ENCODE assay signal across 9 mouse cellular contexts in genomic region chr11:96272024-96272921, GRCm38 (mm10). TPM values are rescaled to one million over a fixed set of nuclear protein-coding genes. Genes with fewer than 3 reads are reported as not detected.
DNase-seq lines count a peak whose midpoint lies in the region; ATAC-seq lines count a peak whose summit lies in the region.
"Had no signal": no experiment of that assay in that cellular context is flagged by ENCODE, and none has a peak within 500 bp of the region (broad histone marks: within the 10 kb centered on the region; RNA-seq: fewer than 3 reads in every experiment).

No protein-coding gene starts in this region.

- WGBS in embryonic facial prominence, embryonic 11.5 days = 1% methylated on average over 56 of the region's 58 CpGs
- WGBS in embryonic facial prominence, embryonic 10.5 days = under 1% methylated on average over 58 of the region's 58 CpGs
- WGBS in midbrain, embryonic 14.5 days = under 1% methylated on average over 55 of the region's 58 CpGs
- WGBS in midbrain, embryonic 10.5 days = under 1% methylated on average over 58 of the region's 58 CpGs
- WGBS in kidney, embryonic 15.5 days = 1% methylated on average over 58 of the region's 58 CpGs
- 1% methylated on average over 52 of the region's 58 CpGs for WGBS in stomach, embryonic 14.5 days

- peaks cover 97% of the 10 kb centered on the region for H3K27me3 ChIP-seq in embryonic facial prominence, embryonic 11.5 days (ENCODE audit: control insufficient read depth, insufficient read depth, low read length)
- H3K27me3 ChIP-seq in embryonic facial prominence, embryonic 10.5 days (replicated peaks; ENCODE audit: low read depth, poor library complexity, severe bottlenecking) = peaks cover 100% of the 10 kb centered on the region
- peaks cover 99% of the 10 kb centered on the region for H3K27me3 ChIP-seq in midbrain, embryonic 14.5 days (ENCODE audit: control insufficient read depth, insufficient read depth, low read length)
- peaks cover 100% of the 10 kb centered on the region for H3K27me3 ChIP-seq in midbrain, embryonic 10.5 days (ENCODE audit: low read depth, poor library complexity, severe bottlenecking)
- peaks cover 25% of the 10 kb centered on the region for H3K27me3 ChIP-seq in kidney, embryonic 15.5 days
- H3K27me3 ChIP-seq in stomach, embryonic 14.5 days (ENCODE audit: control insufficient read depth, insufficient read depth, low read length) = peaks cover 85% of the 10 kb centered on the region

- no peak for ATAC-seq in embryonic facial prominence, embryonic 11.5 days (replicated peaks; ENCODE audit: insufficient number of reproducible peaks, low FRiP score, low TSS enrichment, low read depth)
- ATAC-seq in midbrain, embryonic 14.5 days (ENCODE audit: low FRiP score, low TSS enrichment) = no peak
- peak; percentile 44 for ATAC-seq in kidney, embryonic 15.5 days (replicated peaks; ENCODE audit: low FRiP score)
- no peak for ATAC-seq in stomach, embryonic 14.5 days (ENCODE audit: insufficient number of reproducible peaks, insufficient read depth, low FRiP score, low read depth)
- ATAC-seq in inflammation-experienced regulatory T-cells, adult 6 months = no peak

- no peak overlapping the region for H3K4me3 ChIP-seq in embryonic facial prominence, embryonic 11.5 days (ENCODE audit: low read depth, low read length)
- no peak overlapping the region; the same call in 1 of the 2 replicates for H3K4me3 ChIP-seq in embryonic facial prominence, embryonic 10.5 days
- H3K4me3 ChIP-seq in midbrain, embryonic 14.5 days (replicated peaks; ENCODE audit: low read depth, low read length) = no peak overlapping the region
- no peak overlapping the region for H3K4me3 ChIP-seq in midbrain, embryonic 10.5 days
- H3K4me3 ChIP-seq in kidney, embryonic 15.5 days (replicated peaks) = peak overlapping the region; percentile 72
- H3K4me3 ChIP-seq in stomach, embryonic 14.5 days (ENCODE audit: low read depth, low read length) = peak overlapping the region; percentile 24

- peaks cover 2% of the 10 kb centered on the region; the same call in 1 of the 2 replicates for H3K4me1 ChIP-seq in embryonic facial prominence, embryonic 11.5 days (ENCODE audit: control insufficient read depth, insufficient read depth, low read length)
- H3K4me1 ChIP-seq in embryonic facial prominence, embryonic 10.5 days = peaks cover 11% of the 10 kb centered on the region
- no peaks in the 10 kb centered on the region for H3K4me1 ChIP-seq in midbrain, embryonic 14.5 days (ENCODE audit: control insufficient read depth, insufficient read depth, low read length)
- peaks cover 18% of the 10 kb centered on the region for H3K4me1 ChIP-seq in midbrain, embryonic 10.5 days
- H3K4me1 ChIP-seq in kidney, embryonic 15.5 days = peaks cover 89% of the 10 kb centered on the region
- H3K4me1 ChIP-seq in stomach, embryonic 14.5 days (ENCODE audit: control insufficient read depth, insufficient read depth, low read length) = peaks cover 17% of the 10 kb centered on the region

- H3K9ac ChIP-seq in embryonic facial prominence, embryonic 11.5 days (replicated peaks; ENCODE audit: low read length) = no peak overlapping the region
- no peak overlapping the region for H3K9ac ChIP-seq in midbrain, embryonic 14.5 days (replicated peaks; ENCODE audit: low read length)
- peak overlapping the region; percentile 89 for H3K9ac ChIP-seq in kidney, embryonic 15.5 days
- H3K9ac ChIP-seq in stomach, embryonic 14.5 days (replicated peaks; ENCODE audit: low read depth, low read length) = no peak overlapping the region

- H3K4me2 ChIP-seq in embryonic facial prominence, embryonic 11.5 days (ENCODE audit: low read depth, low read length) = peak overlapping the region; percentile 2; the same call in 1 of the 2 replicates
- no peak overlapping the region for H3K4me2 ChIP-seq in midbrain, embryonic 14.5 days (ENCODE audit: low read length)
- H3K4me2 ChIP-seq in kidney, embryonic 15.5 days = peak overlapping the region; percentile 96
- H3K4me2 ChIP-seq in stomach, embryonic 14.5 days (replicated peaks; ENCODE audit: low read depth, low read length) = peak overlapping the region; percentile 35

- no peak overlapping the region for H3K27ac ChIP-seq in embryonic facial prominence, embryonic 11.5 days (replicated peaks; ENCODE audit: low read depth, low read length)
- no peak overlapping the region for H3K27ac ChIP-seq in embryonic facial prominence, embryonic 10.5 days (replicated peaks)
- H3K27ac ChIP-seq in midbrain, embryonic 14.5 days (replicated peaks; ENCODE audit: low read depth, low read length) = no peak overlapping the region
- H3K27ac ChIP-seq in midbrain, embryonic 10.5 days (replicated peaks) = no peak overlapping the region
- peak overlapping the region; percentile 98 for H3K27ac ChIP-seq in kidney, embryonic 15.5 days
- no peak overlapping the region for H3K27ac ChIP-seq in stomach, embryonic 14.5 days (ENCODE audit: low read length)

- H3K36me3 ChIP-seq in embryonic facial prominence, embryonic 11.5 days (replicated peaks; ENCODE audit: control insufficient read depth, insufficient read depth, low read depth, low read length) = no peaks in the 10 kb centered on the region
- no peaks in the 10 kb centered on the region for H3K36me3 ChIP-seq in embryonic facial prominence, embryonic 10.5 days (replicated peaks)
- H3K36me3 ChIP-seq in midbrain, embryonic 14.5 days (ENCODE audit: control insufficient read depth, insufficient read depth, low read length) = no peaks in the 10 kb centered on the region
- no peaks in the 10 kb centered on the region for H3K36me3 ChIP-seq in midbrain, embryonic 10.5 days
- H3K36me3 ChIP-seq in kidney, embryonic 15.5 days = peaks cover 6% of the 10 kb centered on the region; the same call in 1 of the 2 replicates
- H3K36me3 ChIP-seq in stomach, embryonic 14.5 days (ENCODE audit: control insufficient read depth, insufficient read depth, low read length) = no peaks in the 10 kb centered on the region

- DNase-seq in embryonic facial prominence, embryonic 11.5 days (ENCODE audit: low spot score) = no peak
- no peak for DNase-seq in embryonic facial prominence, embryonic 10.5 days (ENCODE audit: low spot score)
- DNase-seq in midbrain, embryonic 14.5 days = peak; percentile 58
- no peak for DNase-seq in midbrain, embryonic 10.5 days (ENCODE audit: low spot score)
- no peak for DNase-seq in Muller cell, postnatal 12 days (ENCODE audit: inconsistent ontology term)
- DNase-seq: cerebellum, adult 11-12 months had no signal

- no peaks in the 10 kb centered on the region for H3K9me3 ChIP-seq in embryonic facial prominence, embryonic 11.5 days (replicated peaks; ENCODE audit: control insufficient read depth, low read length)
- no peaks in the 10 kb centered on the region for H3K9me3 ChIP-seq in embryonic facial prominence, embryonic 10.5 days
- H3K9me3 ChIP-seq in midbrain, embryonic 14.5 days (ENCODE audit: control insufficient read depth, low read length) = no peaks in the 10 kb centered on the region
- no peaks in the 10 kb centered on the region for H3K9me3 ChIP-seq in midbrain, embryonic 10.5 days (replicated peaks)
- no peaks in the 10 kb centered on the region for H3K9me3 ChIP-seq in kidney, embryonic 15.5 days (replicated peaks)
- H3K9me3 ChIP-seq in stomach, embryonic 14.5 days (ENCODE audit: control insufficient read depth, low read depth, low read length) = no peaks in the 10 kb centered on the region

RNA-seq across cellular contexts. Expression of gene Hoxb9, which starts 1.0 kb away (rescaled TPM):
- 0.38 and 0.63 TPM in 2 replicates for polyA plus RNA-seq in embryonic facial prominence, embryonic 11.5 days (2014; fragmentation: Nextera tagmentation; extraction: Ambion mirVana)
- polyA plus RNA-seq in embryonic facial prominence, embryonic 10.5 days (2016; fragmentation: Nextera tagmentation; extraction: Ambion mirVana) = not detected in 2 replicates
- polyA plus RNA-seq in midbrain, embryonic 14.5 days (2014; fragmentation: Nextera tagmentation; extraction: Ambion mirVana) = not detected in 2 replicates
- polyA plus RNA-seq in midbrain, embryonic 10.5 days (2016; fragmentation: Nextera tagmentation; extraction: Ambion mirVana) = not detected in 2 replicates
- polyA plus RNA-seq in kidney, embryonic 15.5 days (2015; fragmentation: Nextera tagmentation; extraction: Ambion mirVana) = 22.3 and 27.2 TPM in 2 replicates
- 0.25 TPM in 2 replicates for polyA plus RNA-seq in stomach, embryonic 14.5 days (2014; fragmentation: Nextera tagmentation; extraction: Ambion mirVana)
- not detected for polyA plus RNA-seq in inflammation-experienced regulatory T-cells, adult 6 months (2017; shearing (Covaris generic))

RNA-seq across cellular contexts. Expression of gene Hoxb8, which starts 9.4 kb away (rescaled TPM):
- polyA plus RNA-seq in embryonic facial prominence, embryonic 11.5 days (2014; fragmentation: Nextera tagmentation; extraction: Ambion mirVana) = 0.40 and 0.63 TPM in 2 replicates
- polyA plus RNA-seq in embryonic facial prominence, embryonic 10.5 days (2016; fragmentation: Nextera tagmentation; extraction: Ambion mirVana) = not detected in 2 replicates
- not detected in 2 replicates for polyA plus RNA-seq in midbrain, embryonic 14.5 days (2014; fragmentation: Nextera tagmentation; extraction: Ambion mirVana)
- not detected in 2 replicates for polyA plus RNA-seq in midbrain, embryonic 10.5 days (2016; fragmentation: Nextera tagmentation; extraction: Ambion mirVana)
- polyA plus RNA-seq in kidney, embryonic 15.5 days (2015; fragmentation: Nextera tagmentation; extraction: Ambion mirVana) = 8.9 and 9.8 TPM in 2 replicates
- polyA plus RNA-seq in stomach, embryonic 14.5 days (2014; fragmentation: Nextera tagmentation; extraction: Ambion mirVana) = 2.3 and 2.7 TPM in 2 replicates
- not detected for polyA plus RNA-seq in inflammation-experienced regulatory T-cells, adult 6 months (2017; shearing (Covaris generic))

RNA-seq across cellular contexts. Expression of gene Hoxb7, which starts 14.2 kb away (rescaled TPM):
- 0.15 and 0.54 TPM in 2 replicates for polyA plus RNA-seq in embryonic facial prominence, embryonic 11.5 days (2014; fragmentation: Nextera tagmentation; extraction: Ambion mirVana)
- not detected in 2 replicates for polyA plus RNA-seq in embryonic facial prominence, embryonic 10.5 days (2016; fragmentation: Nextera tagmentation; extraction: Ambion mirVana)
- polyA plus RNA-seq in midbrain, embryonic 14.5 days (2014; fragmentation: Nextera tagmentation; extraction: Ambion mirVana) = not detected in 2 replicates
- not detected in 2 replicates for polyA plus RNA-seq in midbrain, embryonic 10.5 days (2016; fragmentation: Nextera tagmentation; extraction: Ambion mirVana)
- polyA plus RNA-seq in kidney, embryonic 15.5 days (2015; fragmentation: Nextera tagmentation; extraction: Ambion mirVana) = 58.5 and 62.7 TPM in 2 replicates
- 8.4 and 14.0 TPM in 2 replicates for polyA plus RNA-seq in stomach, embryonic 14.5 days (2014; fragmentation: Nextera tagmentation; extraction: Ambion mirVana)
- not detected for polyA plus RNA-seq in inflammation-experienced regulatory T-cells, adult 6 months (2017; shearing (Covaris generic))

RNA-seq across cellular contexts. Expression of gene Hoxb6, which starts 20.0 kb away (rescaled TPM):
- polyA plus RNA-seq in embryonic facial prominence, embryonic 11.5 days (2014; fragmentation: Nextera tagmentation; extraction: Ambion mirVana) = 0.73 and 1.2 TPM in 2 replicates
- polyA plus RNA-seq in embryonic facial prominence, embryonic 10.5 days (2016; fragmentation: Nextera tagmentation; extraction: Ambion mirVana) = 0.15 TPM in 1 of 2 replicates, not detected in the other
- polyA plus RNA-seq in midbrain, embryonic 14.5 days (2014; fragmentation: Nextera tagmentation; extraction: Ambion mirVana) = not detected in 2 replicates
- polyA plus RNA-seq in midbrain, embryonic 10.5 days (2016; fragmentation: Nextera tagmentation; extraction: Ambion mirVana) = not detected in 2 replicates
- polyA plus RNA-seq in kidney, embryonic 15.5 days (2015; fragmentation: Nextera tagmentation; extraction: Ambion mirVana) = 47.1 and 49.1 TPM in 2 replicates
- polyA plus RNA-seq in stomach, embryonic 14.5 days (2014; fragmentation: Nextera tagmentation; extraction: Ambion mirVana) = 12.4 TPM in 2 replicates
- not detected for polyA plus RNA-seq in inflammation-experienced regulatory T-cells, adult 6 months (2017; shearing (Covaris generic))

RNA-seq across cellular contexts. Expression of gene Hoxb5, which starts 30.9 kb away (rescaled TPM):
- 0.67 and 2.0 TPM in 2 replicates for polyA plus RNA-seq in embryonic facial prominence, embryonic 11.5 days (2014; fragmentation: Nextera tagmentation; extraction: Ambion mirVana)
- 0.07 and 0.28 TPM in 2 replicates for polyA plus RNA-seq in embryonic facial prominence, embryonic 10.5 days (2016; fragmentation: Nextera tagmentation; extraction: Ambion mirVana)
- polyA plus RNA-seq in midbrain, embryonic 14.5 days (2014; fragmentation: Nextera tagmentation; extraction: Ambion mirVana) = not detected in 2 replicates
- not detected in 2 replicates for polyA plus RNA-seq in midbrain, embryonic 10.5 days (2016; fragmentation: Nextera tagmentation; extraction: Ambion mirVana)
- 18.8 and 20.2 TPM in 2 replicates for polyA plus RNA-seq in kidney, embryonic 15.5 days (2015; fragmentation: Nextera tagmentation; extraction: Ambion mirVana)
- 21.2 and 23.3 TPM in 2 replicates for polyA plus RNA-seq in stomach, embryonic 14.5 days (2014; fragmentation: Nextera tagmentation; extraction: Ambion mirVana)
- polyA plus RNA-seq in inflammation-experienced regulatory T-cells, adult 6 months (2017; shearing (Covaris generic)) = not detected

Comparison
In these comparisons a context has a peak if more than half of its experiments do, and no peak if none do; other contexts are left out.
1. H3K4me3 ChIP-seq: peak in kidney, embryonic 15.5 days (single experiment) and stomach, embryonic 14.5 days (single experiment); none in embryonic facial prominence, embryonic 11.5 days (single experiment), embryonic facial prominence, embryonic 10.5 days (single experiment), midbrain, embryonic 14.5 days (single experiment) and midbrain, embryonic 10.5 days (single experiment).
2. RNA of gene Hoxb9, which starts 1.0 kb away (polyA plus RNA-seq): 22.3 to 27.2 TPM in kidney, embryonic 15.5 days; 0.38 to 0.63 TPM in embryonic facial prominence, embryonic 11.5 days, 0.25 TPM in stomach, embryonic 14.5 days, not detected in embryonic facial prominence, embryonic 10.5 days, not detected in midbrain, embryonic 14.5 days, not detected in midbrain, embryonic 10.5 days and not detected in inflammation-experienced regulatory T-cells, adult 6 months; every median in the first group is over 10 times any median in the second.